Mouse (Mus musculus) spleen, postnatal 0 days (tissue): ENCODE results near the gene Nxf7. TPM values are rescaled to one million over a fixed set of nuclear protein-coding genes. Genes with fewer than 3 reads are reported as not detected.

Experiments
- polyA plus RNA-seq: library from polyadenylated mRNA; unstranded; fragments of >200 nt; fragmentation: Nextera tagmentation; extraction: Ambion mirVana; gene quantifications from 2 replicates; pipeline ENCODE4 v1.2.1, GENCODE M21; 2015

The Nxf7 gene
- polyA plus RNA-seq, result not detected in 2 replicates

GRCm38 (mm10) chrX:135598677-135599076 lies at the start of gene Nxf7:
Gene Nxf7 (minus strand): TSS chrX:135598777.

GRCm38 (mm10) chrX:135627605-135628004 lies 29.0 kb upstream of the Nxf7 start, which contains the start of gene Prame:
Gene Prame (minus strand): TSS chrX:135627705.

Other genes with a start within 250 kb of the Nxf7 start
- gene Gm5128, start 225.5 kb downstream of the Nxf7 start, polyA plus RNA-seq, result not detected in 2 replicates
- gene Gm7903, start 164.9 kb downstream of the Nxf7 start, polyA plus RNA-seq, result not detected in 2 replicates
- gene AV320801, start 104.2 kb downstream of the Nxf7 start, polyA plus RNA-seq, result not detected in 2 replicates
- not detected in 2 replicates for gene Prame, start 28.9 kb upstream of the Nxf7 start, polyA plus RNA-seq
- not detected in 2 replicates for gene Tcp11x2, start 95.0 kb upstream of the Nxf7 start, polyA plus RNA-seq
- 0.54 and 0.58 TPM in 2 replicates for gene Tmsb15a, start 126.5 kb upstream of the Nxf7 start, polyA plus RNA-seq
- 5.0 and 6.8 TPM in 2 replicates for gene Armcx5, start 144.0 kb upstream of the Nxf7 start, polyA plus RNA-seq
- 7.3 and 9.5 TPM in 2 replicates for gene Gprasp1, start 144.0 kb upstream of the Nxf7 start, polyA plus RNA-seq
- gene Bhlhb9, start 198.8 kb upstream of the Nxf7 start, polyA plus RNA-seq, result 9.2 and 12.7 TPM in 2 replicates
- 2.6 and 3.5 TPM in 2 replicates for gene Gprasp2, start 240.3 kb upstream of the Nxf7 start, polyA plus RNA-seq